Mouse (Mus musculus) neutrophil, adult 83 days (primary cell): Measurements from ENCODE around the gene Wdr73. TPM values are rescaled to one million over a fixed set of nuclear protein-coding genes. Genes with fewer than 3 reads are reported as not detected.

Experiments
- total RNA-seq, 2 experiments: library from RNA; stranded (reverse); gene quantifications; one replicate each; pipeline ENCODE4 v1.2.4; 2023

Wdr73 gene
- 1 to 10 TPM; 6.9 to 7.1 TPM for total RNA-seq

GRCm38 (mm10) chr7:80900944-80901501, at the start of gene Wdr73:
Gene Wdr73, minus strand, starts transcription at chr7:80901269.

GRCm38 (mm10) chr7:80947445-80948350, 46.6 kb upstream of the Wdr73 start, which contains the start of gene Sec11a:
Gene Sec11a, minus strand, starts transcription at chr7:80947780.

GRCm38 (mm10) chr7:80904921-80905515, 3.9 kb upstream of the Wdr73 start, which contains the start of gene Nmb:
Gene Nmb, minus strand, starts transcription at chr7:80905076.

GRCm38 (mm10) chr7:80860729-80861274, 40.3 kb downstream of the Wdr73 start, which contains the start of gene Zscan2:
Gene Zscan2, plus strand, starts transcription at chr7:80860920.

Other genes with a start within 250 kb of the Wdr73 start
- 10 to 100 TPM; 23.8 to 25.2 TPM for gene Crtc3, start 212.4 kb downstream of the Wdr73 start, total RNA-seq
- gene Iqgap1, start 75.3 kb downstream of the Wdr73 start, total RNA-seq, result 100 to 1,000 TPM; 543 to 665 TPM
- 1 to 10 TPM; 3.2 to 3.7 TPM for gene Zscan2, start 40.3 kb downstream of the Wdr73 start, total RNA-seq
- gene Nmb, start 3.8 kb upstream of the Wdr73 start, total RNA-seq, result 1 to 10 TPM; 4.1 to 4.6 TPM
- 10 to 100 TPM; 56.7 to 59.3 TPM for gene Sec11a, start 46.5 kb upstream of the Wdr73 start, total RNA-seq
- gene Zfp592, start 92.4 kb upstream of the Wdr73 start, total RNA-seq, result 10 to 100 TPM; 47.9 to 60.4 TPM
- gene Alpk3, start 156.3 kb upstream of the Wdr73 start, total RNA-seq, result under 1 TPM; 0.11 to 0.26 TPM
- not detected for gene Slc28a1, start 213.5 kb upstream of the Wdr73 start, total RNA-seq